Mouse (Mus musculus): ENCODE measurements around the gene Akap6. TPM values are rescaled to one million over a fixed set of nuclear protein-coding genes. Genes with fewer than 3 reads are reported as not detected.

The Akap6 gene
- polyA plus RNA-seq, 1 experiment from 2014 or later, result 0.11 TPM

- Histone ChIP-seq H3K4me3 (replicated peaks; ENCODE audit: low read depth, low read length) (no peak overlapping the region), H3K27ac (no peak overlapping the region), H3K36me3 (ENCODE audit: insufficient read depth, low read length) (no peaks in the 10 kb centered on the region), H3K4me1 (replicated peaks; ENCODE audit: insufficient read depth, low read length) (no peaks in the 10 kb centered on the region), H3K9ac (ENCODE audit: low read depth, low read length) (no peak overlapping the region), H3K27me3 (ENCODE audit: insufficient read depth, low read length) (no peaks in the 10 kb centered on the region), H3K4me2 (ENCODE audit: low read length) (no peak overlapping the region), H3K9me3 (replicated peaks; ENCODE audit: low read length) (no peaks in the 10 kb centered on the region)
- no peak for TF ChIP-seq CTCF (IDR thresholded peaks at IDR 0.05; ENCODE audit: low read depth)
- 86% methylated on average over 6 of the region's 6 CpGs for WGBS
- no peak for ATAC-seq (replicated peaks; ENCODE audit: low FRiP score, low read depth)
- no peak for DNase-seq (ENCODE audit: low spot score)
Measured at GRCm38 (mm10) chr12:52922510-52922909, 223.3 kb downstream of the Akap6 start.

- WGBS, result 43% methylated on average over 4 of the region's 4 CpGs
Measured at GRCm38 (mm10) chr12:52925448-52925847, 226.3 kb downstream of the Akap6 start.

GRCm38 (mm10) chr12:52933832-52934231, 234.6 kb downstream of the Akap6 start:
- no peaks in the 10 kb centered on the region for H3K36me3 ChIP-seq (ENCODE audit: insufficient read depth, low read length)
- no peak for ATAC-seq (replicated peaks; ENCODE audit: low FRiP score, low read depth)
- H3K9me3 ChIP-seq (replicated peaks; ENCODE audit: low read length), result no peaks in the 10 kb centered on the region
- H3K4me2 ChIP-seq (ENCODE audit: low read length), result no peak overlapping the region
- no peak for TF ChIP-seq CTCF (IDR thresholded peaks at IDR 0.05; ENCODE audit: low read depth)
- H3K9ac ChIP-seq (ENCODE audit: low read depth, low read length), result no peak overlapping the region
- H3K27me3 ChIP-seq (ENCODE audit: insufficient read depth, low read length), result no peaks in the 10 kb centered on the region
- DNase-seq (ENCODE audit: low spot score), result no peak
- H3K4me1 ChIP-seq (replicated peaks; ENCODE audit: insufficient read depth, low read length), result no peaks in the 10 kb centered on the region
- no peak overlapping the region for H3K27ac ChIP-seq
- 74% methylated on average over 9 of the region's 13 CpGs for WGBS
- no peak overlapping the region for H3K4me3 ChIP-seq (replicated peaks; ENCODE audit: low read depth, low read length)

More at GRCm38 (mm10) chr12:52925448-52925847, 226.3 kb downstream of the Akap6 start:
- DNase-seq (ENCODE audit: low spot score), result peak; percentile 62
- H3K4me1 ChIP-seq (replicated peaks; ENCODE audit: insufficient read depth, low read length), result no peaks in the 10 kb centered on the region
- no peaks in the 10 kb centered on the region for H3K9me3 ChIP-seq (replicated peaks; ENCODE audit: low read length)
- H3K4me2 ChIP-seq (ENCODE audit: low read length), result no peak overlapping the region
- H3K36me3 ChIP-seq (ENCODE audit: insufficient read depth, low read length), result no peaks in the 10 kb centered on the region
- no peak overlapping the region for H3K4me3 ChIP-seq (replicated peaks; ENCODE audit: low read depth, low read length)
- TF ChIP-seq CTCF (IDR thresholded peaks at IDR 0.05; ENCODE audit: low read depth), result no peak
- no peaks in the 10 kb centered on the region for H3K27me3 ChIP-seq (ENCODE audit: insufficient read depth, low read length)
- no peak for ATAC-seq (replicated peaks; ENCODE audit: low FRiP score, low read depth)
- H3K9ac ChIP-seq (ENCODE audit: low read depth, low read length), result no peak overlapping the region
- no peak overlapping the region for H3K27ac ChIP-seq

GRCm38 (mm10) chr12:52934989-52935388, 235.8 kb downstream of the Akap6 start:
- WGBS, result 97% methylated on average over 3 of the region's 3 CpGs
- TF ChIP-seq CTCF (IDR thresholded peaks at IDR 0.05; ENCODE audit: low read depth), result peak; percentile 35; the same call in 1 of the 2 replicates
- H3K9me3 ChIP-seq (replicated peaks; ENCODE audit: low read length), result no peaks in the 10 kb centered on the region
- H3K9ac ChIP-seq (ENCODE audit: low read depth, low read length), result no peak overlapping the region
- no peak for DNase-seq (ENCODE audit: low spot score)
- H3K4me3 ChIP-seq (replicated peaks; ENCODE audit: low read depth, low read length), result no peak overlapping the region
- H3K27ac ChIP-seq, result no peak overlapping the region
- no peaks in the 10 kb centered on the region for H3K36me3 ChIP-seq (ENCODE audit: insufficient read depth, low read length)
- no peaks in the 10 kb centered on the region for H3K4me1 ChIP-seq (replicated peaks; ENCODE audit: insufficient read depth, low read length)
- ATAC-seq (replicated peaks; ENCODE audit: low FRiP score, low read depth), result no peak
- no peaks in the 10 kb centered on the region for H3K27me3 ChIP-seq (ENCODE audit: insufficient read depth, low read length)
- no peak overlapping the region for H3K4me2 ChIP-seq (ENCODE audit: low read length)

- DNase-seq (ENCODE audit: low spot score) (no peak), ATAC-seq (replicated peaks; ENCODE audit: low FRiP score, low read depth) (no peak)
- no peak for TF ChIP-seq CTCF (IDR thresholded peaks at IDR 0.05; ENCODE audit: low read depth)
- H3K27me3 ChIP-seq (ENCODE audit: insufficient read depth, low read length), result no peaks in the 10 kb centered on the region
- H3K9me3 ChIP-seq (replicated peaks; ENCODE audit: low read length), result no peaks in the 10 kb centered on the region
- no peaks in the 10 kb centered on the region for H3K36me3 ChIP-seq (ENCODE audit: insufficient read depth, low read length)
- no peak overlapping the region for H3K27ac ChIP-seq
- WGBS, result 56% methylated on average over 5 of the region's 5 CpGs
- no peaks in the 10 kb centered on the region for H3K4me1 ChIP-seq (replicated peaks; ENCODE audit: insufficient read depth, low read length)
- H3K4me3 ChIP-seq (replicated peaks; ENCODE audit: low read depth, low read length), result no peak overlapping the region
- H3K9ac ChIP-seq (ENCODE audit: low read depth, low read length), result no peak overlapping the region
- H3K4me2 ChIP-seq (ENCODE audit: low read length), result no peak overlapping the region
Measured at GRCm38 (mm10) chr12:52938786-52939185, 239.6 kb downstream of the Akap6 start.

- WGBS, result 62% methylated on average over 15 of the region's 15 CpGs
- Histone ChIP-seq H3K4me1 (replicated peaks; ENCODE audit: insufficient read depth, low read length) (no peaks in the 10 kb centered on the region), H3K9me3 (replicated peaks; ENCODE audit: low read length) (no peaks in the 10 kb centered on the region), H3K36me3 (ENCODE audit: insufficient read depth, low read length) (no peaks in the 10 kb centered on the region), H3K4me3 (replicated peaks; ENCODE audit: low read depth, low read length) (no peak overlapping the region), H3K9ac (ENCODE audit: low read depth, low read length) (no peak overlapping the region), H3K27me3 (ENCODE audit: insufficient read depth, low read length) (no peaks in the 10 kb centered on the region), H3K27ac (no peak overlapping the region), H3K4me2 (ENCODE audit: low read length) (no peak overlapping the region)
- ATAC-seq (replicated peaks; ENCODE audit: low FRiP score, low read depth), result no peak
- TF ChIP-seq CTCF (IDR thresholded peaks at IDR 0.05; ENCODE audit: low read depth), result no peak
- no peak for DNase-seq (ENCODE audit: low spot score)
Measured at GRCm38 (mm10) chr12:52939324-52939946, 240.3 kb downstream of the Akap6 start.

GRCm38 (mm10) chr12:52941941-52942340, 242.8 kb downstream of the Akap6 start:
- WGBS, result 70% methylated on average over 4 of the region's 4 CpGs
- ATAC-seq (replicated peaks; ENCODE audit: low FRiP score, low read depth) (no peak), DNase-seq (ENCODE audit: low spot score) (no peak)
- TF ChIP-seq CTCF (IDR thresholded peaks at IDR 0.05; ENCODE audit: low read depth), result no peak
- Histone ChIP-seq H3K4me1 (replicated peaks; ENCODE audit: insufficient read depth, low read length) (no peaks in the 10 kb centered on the region), H3K4me3 (replicated peaks; ENCODE audit: low read depth, low read length) (no peak overlapping the region), H3K27me3 (ENCODE audit: insufficient read depth, low read length) (no peaks in the 10 kb centered on the region), H3K36me3 (ENCODE audit: insufficient read depth, low read length) (no peaks in the 10 kb centered on the region), H3K27ac (no peak overlapping the region), H3K9ac (ENCODE audit: low read depth, low read length) (no peak overlapping the region), H3K9me3 (replicated peaks; ENCODE audit: low read length) (no peaks in the 10 kb centered on the region), H3K4me2 (ENCODE audit: low read length) (no peak overlapping the region)
